Mouse (Mus musculus) liver, embryonic 13.5 days (tissue): ENCODE measurements around the gene 1700028J19Rik. TPM values are rescaled to one million over a fixed set of nuclear protein-coding genes. Genes with fewer than 3 reads are reported as not detected.
A peak's percentile ranks its signal among the peaks of the same experiment; 100 is the strongest.
"Not testable (repeated sequence)": the region's sequence is repeated elsewhere in the genome, so short reads cannot be mapped to it uniquely, and the experiment has no call there.

Experiments used
- ATAC-seq: fragments of 200-750 bp; cut with Nextera tagmentation; 2 replicates; pipeline ENCODE4 v1.8.0; 2017; ENCODE audit warnings: low read depth, mild to moderate bottlenecking, moderate number of reproducible peaks, moderate library complexity
- DNase-seq: peaks from one replicate; pipeline ENCODE4 v3.0.0; 2022
- H3K27ac ChIP-seq: fragments of 300-500 bp; sonication (generic); 2 replicates; pipeline ENCODE4 v1.5.1; 2015; ENCODE audit warnings: moderate library complexity, mild to moderate bottlenecking, inconsistent platforms
- H3K27me3 ChIP-seq: fragments of 300-500 bp; sonication (generic); 2 replicates; pipeline ENCODE4 v1.6.1; 2015; ENCODE audit warnings: mild to moderate bottlenecking, inconsistent platforms
- H3K36me3 ChIP-seq: fragments of 300-500 bp; sonication (generic); 2 replicates; pipeline ENCODE4 v1.6.1; 2015; ENCODE audit warnings: mild to moderate bottlenecking, inconsistent platforms
- H3K4me1 ChIP-seq: fragments of 300-500 bp; sonication (generic); replicated peaks from 2 replicates; pipeline ENCODE4 v1.6.1; 2015; ENCODE audit warnings: inconsistent platforms
- H3K4me2 ChIP-seq: fragments of 300-500 bp; sonication (generic); 2 replicates; pipeline ENCODE4 v1.6.1; 2015; ENCODE audit warnings: inconsistent platforms, mild to moderate bottlenecking, moderate library complexity
- H3K4me3 ChIP-seq: fragments of 300-500 bp; sonication (generic); replicated peaks from 2 replicates; pipeline ENCODE4 v1.5.1; 2015; ENCODE audit warnings: mild to moderate bottlenecking, inconsistent platforms
- H3K9ac ChIP-seq: fragments of 300-500 bp; sonication (generic); 2 replicates; pipeline ENCODE4 v1.6.1; 2015; ENCODE audit warnings: mild to moderate bottlenecking, inconsistent platforms
- H3K9me3 ChIP-seq: fragments of 300-500 bp; sonication (generic); replicated peaks from 2 replicates; pipeline ENCODE4 v1.6.1; 2016; ENCODE audit warnings: inconsistent platforms
- WGBS: fragments of 180-500 bp; shearing (Covaris S2); methylation state at CpG from one replicate; pipeline ENCODE4 v1.1.7; 2015; ENCODE audit not compliant: insufficient replicate concordance; 5-methylcytosine and 5-hydroxymethylcytosine counted together
- polyA plus RNA-seq: library from polyadenylated mRNA; unstranded; fragments of >200 nt; fragmentation: Nextera tagmentation; extraction: Ambion mirVana; gene quantifications from 2 replicates; pipeline ENCODE4 v1.2.1, GENCODE M21; 2015

The 1700028J19Rik gene
- polyA plus RNA-seq, 1 experiment from 2014 or later = 1.6 TPM

DNA sequence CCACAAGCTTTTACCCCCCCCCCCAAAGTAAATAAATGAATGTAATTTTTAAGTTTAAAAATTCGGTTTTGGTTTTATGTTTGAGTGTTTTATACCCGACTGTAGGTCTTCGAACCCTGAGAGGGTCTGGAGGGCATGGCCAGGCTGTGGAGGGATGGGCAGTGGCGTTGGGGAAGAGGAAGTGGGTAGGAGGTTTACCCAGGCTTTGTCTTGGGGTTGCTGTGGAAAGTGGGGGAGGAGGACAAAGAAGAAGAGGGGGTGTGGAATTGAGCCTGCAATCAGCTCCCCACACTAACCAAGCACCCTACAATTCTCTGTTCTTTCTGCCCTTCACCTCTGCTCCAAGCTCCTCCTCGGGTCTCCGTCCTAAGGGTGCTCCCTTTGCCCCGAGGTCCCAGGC lies 26.1 kb upstream of the 1700028J19Rik start:
- Histone ChIP-seq H3K4me2 (no peak overlapping the region), H3K4me1 (no peaks in the 10 kb centered on the region), H3K36me3 (no peaks in the 10 kb centered on the region), H3K9ac (no peak overlapping the region), H3K27me3 (peaks cover 32% of the 10 kb centered on the region), H3K27ac (no peak overlapping the region), H3K9me3 (no peaks in the 10 kb centered on the region), H3K4me3 (no peak overlapping the region)
- DNase-seq = no peak
- ATAC-seq = no peak
- 60% methylated on average over 7 of the region's 7 CpGs for WGBS

DNA sequence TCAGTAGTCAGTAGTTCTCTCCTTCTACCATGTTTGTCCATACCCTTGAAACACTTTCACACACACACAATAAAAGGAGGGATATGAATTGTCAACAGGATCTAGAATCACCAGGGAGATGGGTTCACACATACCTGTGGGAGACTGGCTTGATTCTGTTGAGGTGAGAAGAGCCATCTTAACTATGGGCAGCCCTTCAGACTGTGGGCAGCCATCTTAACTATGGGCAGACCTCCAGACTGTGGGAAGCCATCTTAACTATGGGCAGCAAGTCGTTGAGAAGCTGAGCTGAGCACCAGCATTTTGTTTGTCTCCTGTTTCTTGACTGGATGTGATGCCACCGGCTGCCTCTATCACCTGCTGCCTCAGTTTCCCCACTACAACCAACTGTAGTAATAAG lies 24.8 kb upstream of the 1700028J19Rik start:
- WGBS = 56% methylated on average over 2 of the region's 2 CpGs
- H3K4me3 ChIP-seq = no peak overlapping the region
- H3K4me2 ChIP-seq = no peak overlapping the region
- ATAC-seq = no peak
- H3K9ac ChIP-seq = no peak overlapping the region
- peaks cover 39% of the 10 kb centered on the region for H3K27me3 ChIP-seq
- no peaks in the 10 kb centered on the region for H3K9me3 ChIP-seq
- no peaks in the 10 kb centered on the region for H3K4me1 ChIP-seq
- no peaks in the 10 kb centered on the region for H3K36me3 ChIP-seq
- no peak overlapping the region for H3K27ac ChIP-seq
- DNase-seq = no peak

DNA sequence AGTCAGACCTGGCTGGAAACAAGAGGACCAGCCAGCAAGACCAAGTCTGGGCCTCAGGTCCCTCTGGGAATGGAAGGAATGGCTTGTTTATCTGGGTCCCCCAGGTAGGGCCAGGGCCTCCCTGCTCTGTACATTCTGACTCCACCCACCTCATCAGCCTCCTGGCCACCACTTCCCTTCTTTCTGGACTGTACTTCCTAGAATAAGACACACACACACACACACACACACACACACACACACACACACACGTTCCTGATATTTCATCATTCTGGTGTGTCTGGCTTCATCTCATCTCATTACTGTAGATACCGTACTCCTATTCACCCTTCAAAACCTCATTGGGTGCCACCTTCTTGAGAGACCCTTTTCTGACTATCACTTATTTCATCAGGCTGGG lies 22.9 kb upstream of the 1700028J19Rik start:
- WGBS = 47% methylated on average over 2 of the region's 2 CpGs
- Histone ChIP-seq H3K4me1 (no peaks in the 10 kb centered on the region), H3K27me3 (peaks cover 36% of the 10 kb centered on the region), H3K36me3 (no peaks in the 10 kb centered on the region), H3K9ac (no peak overlapping the region), H3K9me3 (no peaks in the 10 kb centered on the region), H3K4me3 (no peak overlapping the region), H3K4me2 (no peak overlapping the region), H3K27ac (no peak overlapping the region)
- no peak for ATAC-seq
- no peak for DNase-seq

DNA sequence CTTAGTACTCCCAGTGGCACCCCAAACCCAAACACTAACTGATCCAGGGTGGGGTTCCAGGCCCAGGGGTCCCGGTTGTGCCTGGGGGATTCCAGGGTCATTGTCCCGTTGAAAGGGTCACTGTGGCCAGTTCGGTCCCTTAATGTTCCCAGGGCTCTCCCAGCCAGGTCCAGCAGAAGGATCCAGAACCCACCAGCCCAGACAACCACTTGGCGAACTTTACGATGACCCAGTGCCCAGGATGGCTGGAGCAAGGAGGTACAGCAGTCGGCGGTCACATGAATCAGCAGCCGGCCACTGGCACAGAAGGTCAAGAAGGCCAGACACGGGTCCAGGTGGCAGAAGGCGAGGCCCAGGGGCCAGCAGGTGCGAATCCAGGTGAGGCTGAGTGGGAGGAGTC lies 21.6 kb upstream of the 1700028J19Rik start:
- peaks cover 40% of the 10 kb centered on the region for H3K27me3 ChIP-seq
- no peak overlapping the region for H3K4me2 ChIP-seq

DNA sequence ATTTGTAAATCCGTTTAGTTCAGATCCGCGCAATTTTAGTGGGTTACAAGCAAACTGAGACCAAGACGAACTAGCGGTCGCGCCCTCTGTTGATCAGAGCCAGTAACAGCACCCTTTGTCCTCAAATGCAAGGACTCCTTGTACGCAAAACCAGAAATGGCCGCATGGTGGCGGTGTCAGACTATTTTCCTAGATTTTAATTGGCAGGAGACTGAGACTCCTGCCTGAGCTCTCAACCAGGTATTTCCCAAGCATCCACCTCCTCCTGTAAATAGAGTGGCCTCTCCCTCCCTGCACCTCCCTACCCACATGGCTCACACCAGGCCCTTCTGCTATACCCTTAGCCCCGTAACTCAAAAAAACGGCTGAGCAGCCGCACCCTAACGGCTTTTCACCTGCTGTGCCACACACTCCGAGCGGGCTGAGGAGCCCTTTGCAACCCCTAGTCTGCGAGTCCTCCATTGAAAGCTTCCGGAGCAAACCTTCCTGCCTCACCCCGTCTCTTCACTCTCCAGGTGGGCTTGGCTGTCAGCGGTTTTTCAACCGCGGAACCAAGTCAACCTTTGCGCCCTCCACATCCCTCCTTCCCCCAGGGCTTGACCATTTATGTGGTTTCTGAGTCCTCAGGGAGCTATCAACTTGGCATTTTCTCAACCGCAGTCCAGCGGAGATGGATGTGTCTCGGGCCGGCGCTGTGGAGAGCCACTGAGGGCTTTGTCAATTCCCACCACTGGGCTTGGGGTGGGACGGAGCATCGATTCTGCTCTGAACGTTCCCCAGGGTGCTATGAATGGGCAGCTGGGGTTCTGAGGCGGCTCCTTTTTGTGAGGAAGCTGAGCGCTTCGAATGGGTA lies 16.5 kb upstream of the 1700028J19Rik start:
- Histone ChIP-seq H3K9ac (no peak overlapping the region), H3K4me1 (peaks cover 5% of the 10 kb centered on the region; the same call in 1 of the 2 replicates), H3K9me3 (no peaks in the 10 kb centered on the region), H3K27me3 (peaks cover 52% of the 10 kb centered on the region), H3K27ac (no peak overlapping the region), H3K4me2 (no peak overlapping the region), H3K4me3 (peak overlapping the region; percentile 14; the same call in 1 of the 2 replicates), H3K36me3 (no peaks in the 10 kb centered on the region)
- peak; percentile 46; the same call in 1 of the 2 replicates for ATAC-seq
- WGBS = 4% methylated on average over 34 of the region's 34 CpGs
- peak; percentile 81 for DNase-seq

More for the DNA sequence above, 21.6 kb upstream of the 1700028J19Rik start:
- no peaks in the 10 kb centered on the region for H3K9me3 ChIP-seq
- ATAC-seq (no peak), DNase-seq (no peak)
- no peak overlapping the region for H3K9ac ChIP-seq
- H3K4me3 ChIP-seq = no peak overlapping the region
- peaks cover 3% of the 10 kb centered on the region; the same call in 1 of the 2 replicates for H3K4me1 ChIP-seq
- 68% methylated on average over 11 of the region's 11 CpGs for WGBS
- no peak overlapping the region for H3K27ac ChIP-seq
- no peaks in the 10 kb centered on the region for H3K36me3 ChIP-seq

DNA sequence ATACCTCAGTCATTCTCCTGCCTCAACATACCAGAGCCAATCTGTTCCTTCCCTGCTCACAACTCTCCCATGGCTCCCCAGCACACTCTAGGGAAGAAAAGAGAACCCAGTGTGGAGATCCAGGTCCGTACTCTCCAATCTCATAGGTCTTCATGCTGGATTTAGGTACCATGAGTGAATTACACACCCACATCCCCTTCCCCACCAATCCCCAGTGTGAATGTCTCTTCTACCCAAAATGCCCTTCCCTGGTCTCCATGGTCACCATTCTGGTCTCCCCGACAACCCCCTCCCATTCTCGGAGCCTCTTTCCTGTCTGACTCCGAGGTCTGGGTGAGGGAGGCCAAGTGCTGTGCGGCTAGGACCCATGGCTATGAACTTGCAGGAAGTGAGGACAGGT lies 14.7 kb upstream of the 1700028J19Rik start, which contains the start of gene Gm15517:
Gm15517 (plus strand) TSS at position 301 of the 400 bp plus-strand sequence.
- H3K36me3 ChIP-seq = no peaks in the 10 kb centered on the region
- no peaks in the 10 kb centered on the region for H3K9me3 ChIP-seq
- peaks cover 41% of the 10 kb centered on the region for H3K27me3 ChIP-seq
- 43% methylated on average over 5 of the region's 5 CpGs for WGBS
- no peak within 1 kb of the TSS for H3K4me3 ChIP-seq
- no peak within 1 kb of the TSS for H3K27ac ChIP-seq
- H3K9ac ChIP-seq = no peak within 1 kb of the TSS
- H3K4me1 ChIP-seq = peaks cover 5% of the 10 kb centered on the region; the same call in 1 of the 2 replicates
- H3K4me2 ChIP-seq = no peak within 1 kb of the TSS
- ATAC-seq = no peak
- DNase-seq = no peak

DNA sequence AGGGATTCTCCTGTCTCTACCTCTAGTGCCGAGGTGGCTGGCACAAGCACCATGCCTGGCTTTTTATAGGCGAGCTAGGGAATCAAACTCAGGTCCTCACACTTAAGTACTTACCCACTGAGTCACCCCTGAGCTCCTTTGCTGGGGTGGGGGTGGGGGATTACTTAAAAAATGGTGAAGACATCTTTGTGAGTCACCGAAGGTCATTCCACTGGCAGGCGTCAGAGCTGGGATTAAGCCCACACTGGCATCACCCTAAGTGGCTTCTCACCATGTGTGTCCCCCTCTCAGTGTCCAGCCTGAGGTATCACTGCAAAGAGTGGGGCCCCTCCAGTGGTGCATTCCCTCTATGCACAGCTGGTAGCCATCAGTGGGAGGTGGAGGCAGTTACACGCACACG lies 13.9 kb upstream of the 1700028J19Rik start:
- H3K9me3 ChIP-seq = no peaks in the 10 kb centered on the region
- H3K4me1 ChIP-seq = peaks cover 5% of the 10 kb centered on the region; the same call in 1 of the 2 replicates
- no peaks in the 10 kb centered on the region for H3K36me3 ChIP-seq
- DNase-seq = no peak
- H3K27ac ChIP-seq = no peak overlapping the region
- 56% methylated on average over 6 of the region's 6 CpGs for WGBS
- no peak overlapping the region for H3K4me2 ChIP-seq
- ATAC-seq = no peak
- no peak overlapping the region for H3K4me3 ChIP-seq
- no peak overlapping the region for H3K9ac ChIP-seq
- peaks cover 41% of the 10 kb centered on the region for H3K27me3 ChIP-seq

DNA sequence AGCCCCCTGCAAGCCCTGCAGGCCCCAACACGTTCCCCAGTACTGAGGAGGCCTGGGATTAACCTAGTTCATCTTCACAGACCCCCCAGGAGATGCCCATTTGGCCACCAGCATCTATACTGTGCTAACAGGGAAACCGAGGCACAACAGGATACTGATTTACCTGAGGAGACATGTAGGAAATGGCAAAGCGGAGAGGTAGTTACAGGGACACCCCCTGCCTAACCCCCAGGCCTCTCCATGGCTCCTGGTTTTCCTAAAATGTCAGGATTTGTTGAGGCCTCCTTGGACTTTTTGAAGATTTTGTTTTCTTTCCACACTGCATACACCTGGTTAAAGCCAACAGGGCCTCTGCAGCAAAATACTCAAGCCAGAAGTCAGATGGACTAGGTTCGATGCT lies 10.8 kb upstream of the 1700028J19Rik start, which contains the start of gene Acp4:
Acp4 (minus strand) TSS at position 101 of the 400 bp plus-strand sequence.
- Histone ChIP-seq H3K27me3 (peaks cover 19% of the 10 kb centered on the region), H3K9me3 (no peaks in the 10 kb centered on the region), H3K4me1 (no peaks in the 10 kb centered on the region), H3K4me3 (no peak within 1 kb of the TSS), H3K9ac (no peak within 1 kb of the TSS), H3K36me3 (peaks cover 14% of the 10 kb centered on the region), H3K4me2 (no peak within 1 kb of the TSS), H3K27ac (no peak within 1 kb of the TSS)
- DNase-seq (no peak), ATAC-seq (no peak)
- WGBS = 63% methylated on average over 4 of the region's 4 CpGs

DNA sequence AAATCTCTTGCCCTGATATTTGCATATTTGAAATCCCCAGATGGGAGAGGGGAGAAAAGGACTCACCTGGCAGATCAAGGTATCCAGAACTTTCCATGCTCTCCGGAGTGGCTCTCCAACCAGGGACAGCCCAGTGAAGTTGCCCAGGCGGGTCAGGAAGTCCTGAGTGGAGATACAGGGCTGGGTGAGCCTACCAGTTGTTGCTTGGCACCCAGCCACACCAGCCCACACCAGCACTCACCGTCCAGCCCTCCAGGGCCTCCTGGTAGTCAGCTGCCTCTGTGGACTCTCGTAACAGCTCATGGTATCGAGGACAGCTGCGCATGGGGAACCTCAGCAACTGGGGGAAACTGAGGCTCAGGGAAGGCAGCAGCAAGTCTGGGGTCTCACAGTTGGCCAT lies 8.4 kb upstream of the 1700028J19Rik start:
- no peaks in the 10 kb centered on the region for H3K9me3 ChIP-seq
- H3K36me3 ChIP-seq = peaks cover 35% of the 10 kb centered on the region
- H3K4me1 ChIP-seq = 0 out of 2 replicates have a peak, but pooled peaks cover 7% of the 10 kb centered on the region
- H3K9ac ChIP-seq = no peak overlapping the region
- ATAC-seq (no peak), DNase-seq (no peak)
- 71% methylated on average over 6 of the region's 6 CpGs for WGBS
- H3K27ac ChIP-seq = no peak overlapping the region
- H3K4me2 ChIP-seq = no peak overlapping the region
- H3K4me3 ChIP-seq = no peak overlapping the region
- H3K27me3 ChIP-seq = no peaks in the 10 kb centered on the region

DNA sequence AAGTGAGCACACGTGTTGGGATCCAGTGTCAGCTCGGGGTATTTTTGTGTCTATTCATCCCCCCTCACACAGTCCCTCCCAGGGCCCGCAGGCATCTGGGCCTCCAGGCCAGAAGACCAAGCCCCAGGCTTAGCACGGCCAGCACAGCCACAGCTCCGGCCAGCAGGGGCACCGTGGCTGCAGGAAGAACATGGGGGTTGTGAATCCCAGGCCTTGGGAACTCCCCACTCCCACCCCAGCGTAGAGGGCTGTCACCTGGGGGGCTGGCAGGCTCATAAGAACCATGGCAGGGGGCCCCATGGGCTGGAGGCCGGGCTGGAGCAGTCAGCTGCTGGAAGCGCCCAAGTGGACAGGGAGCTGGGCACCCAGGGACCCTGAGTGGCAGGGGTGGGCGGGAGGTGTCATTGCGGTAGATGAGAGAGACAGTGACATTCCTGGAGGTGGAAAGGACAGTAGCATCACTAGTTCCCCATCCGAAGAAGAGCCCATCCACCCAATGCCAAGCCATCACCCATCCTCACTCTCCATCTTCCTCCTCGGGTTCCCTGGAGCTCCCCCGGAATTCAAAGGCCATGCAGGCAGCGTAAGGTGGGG lies 6.6 kb upstream of the 1700028J19Rik start:
- Histone ChIP-seq H3K4me1 (peaks cover 23% of the 10 kb centered on the region), H3K27ac (no peak overlapping the region), H3K36me3 (peaks cover 53% of the 10 kb centered on the region), H3K4me2 (no peak overlapping the region), H3K9ac (no peak overlapping the region), H3K4me3 (no peak overlapping the region), H3K9me3 (no peaks in the 10 kb centered on the region), H3K27me3 (no peaks in the 10 kb centered on the region)
- WGBS = 58% methylated on average over 15 of the region's 15 CpGs
- DNase-seq = no peak
- ATAC-seq = no peak; the same call in 1 of the 2 replicates

DNA sequence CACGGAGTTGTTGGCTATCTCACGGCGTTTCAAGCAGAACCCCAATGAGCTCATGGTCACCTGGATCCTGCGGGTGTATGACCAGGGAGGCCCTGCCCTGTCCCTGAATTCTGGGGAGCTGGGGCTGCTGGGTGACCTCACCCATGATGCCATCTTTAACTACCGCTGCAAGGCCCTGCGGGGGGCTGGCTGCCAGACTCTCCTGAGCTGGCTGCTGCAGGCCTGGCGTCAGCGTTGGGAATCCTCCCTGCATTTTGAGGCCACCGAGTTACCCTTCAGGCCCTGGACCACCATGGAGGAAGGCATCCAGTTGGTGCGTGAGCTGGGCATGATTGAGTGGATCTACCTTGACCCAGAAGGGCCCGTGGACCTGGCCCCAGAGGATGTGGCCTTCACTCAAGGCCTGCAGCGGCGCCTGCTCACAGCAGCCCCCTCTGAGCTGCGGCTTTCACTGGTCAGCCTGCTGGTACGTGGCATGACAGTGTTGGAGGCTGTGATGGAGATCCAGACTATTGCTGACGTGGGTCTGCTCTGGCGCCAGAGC lies 4.3 kb upstream of the 1700028J19Rik start:
- WGBS = 81% methylated on average over 17 of the region's 17 CpGs
- H3K27ac ChIP-seq, H3K9ac ChIP-seq, H3K4me3 ChIP-seq, H3K4me2 ChIP-seq, ATAC-seq, H3K27me3 ChIP-seq, DNase-seq, H3K9me3 ChIP-seq: not testable (repeated sequence)
- Histone ChIP-seq H3K36me3 (peaks cover 57% of the 10 kb centered on the region), H3K4me1 (peaks cover 36% of the 10 kb centered on the region)
